Mouse (Mus musculus) megakaryocyte-erythroid progenitor cell, adult 5-6 weeks (primary cell): ENCODE measurements around the gene Tcte1. TPM values are rescaled to one million over a fixed set of nuclear protein-coding genes. Genes with fewer than 3 reads are reported as not detected.

Source experiments
- ATAC-seq: replicated peaks from 2 replicates; pipeline ENCODE4 v1.8.0; 2016; ENCODE audit warnings: mild to moderate bottlenecking, inconsistent platforms; ENCODE audit not compliant: severe bottlenecking, poor library complexity, low FRiP score, low TSS enrichment
- total RNA-seq, 2 experiments: library from RNA; stranded (forward) in 1 of 2; stranded (reverse) in 1 of 2; fragments of 200-1000, 215-1000 nt in 1 of 2; fragments of >200 nt in 1 of 2; fragmentation: Nextera tagmentation in 1 of 2; gene quantifications; 2 replicates each; pipeline ENCODE4 v1.2.3; 2014 to 2017

The Tcte1 gene
- total RNA-seq, 2 experiments from 2014 or later: not detected

GRCm38 (mm10) chr17:45510871-45511270, 12.4 kb upstream of the Tcte1 start:
- ATAC-seq: no peak

- ATAC-seq: no peak
These were observed 11.5 kb upstream of the Tcte1 start for GRCm38 (mm10) chr17:45511757-45512156.

GRCm38 (mm10) chr17:45515204-45515726, 8.0 kb upstream of the Tcte1 start:
- no peak for ATAC-seq

GRCm38 (mm10) chr17:45515806-45516205, 7.4 kb upstream of the Tcte1 start:
- ATAC-seq: no peak

GRCm38 (mm10) chr17:45516488-45516887, 6.7 kb upstream of the Tcte1 start:
- peak; percentile 76 for ATAC-seq

GRCm38 (mm10) chr17:45517135-45517534, 6.1 kb upstream of the Tcte1 start:
- ATAC-seq: no peak

- no peak for ATAC-seq
These were observed 5.6 kb upstream of the Tcte1 start for GRCm38 (mm10) chr17:45517549-45518215.

GRCm38 (mm10) chr17:45518766-45519475, 4.3 kb upstream of the Tcte1 start:
- no peak for ATAC-seq

- ATAC-seq: no peak
These were observed 3.1 kb upstream of the Tcte1 start for GRCm38 (mm10) chr17:45520136-45520535.

- ATAC-seq: no peak
These were observed 1.7 kb downstream of the Tcte1 start for GRCm38 (mm10) chr17:45524961-45525360.

- no peak for ATAC-seq
These were observed 3.3 kb downstream of the Tcte1 start for GRCm38 (mm10) chr17:45526571-45526970.

GRCm38 (mm10) chr17:45530346-45530782, 7.1 kb downstream of the Tcte1 start:
- ATAC-seq: no peak

GRCm38 (mm10) chr17:45532896-45533295, 9.7 kb downstream of the Tcte1 start:
- no peak for ATAC-seq

GRCm38 (mm10) chr17:45536264-45536663, 13.0 kb downstream of the Tcte1 start:
- ATAC-seq: peak; percentile 65

- no peak for ATAC-seq
These were observed 15.2 kb downstream of the Tcte1 start for GRCm38 (mm10) chr17:45538394-45538793.

GRCm38 (mm10) chr17:45539664-45540063, 16.4 kb downstream of the Tcte1 start:
- no peak for ATAC-seq

GRCm38 (mm10) chr17:45542129-45542528, 18.9 kb downstream of the Tcte1 start:
- ATAC-seq: no peak

- no peak for ATAC-seq
These were observed 19.5 kb downstream of the Tcte1 start for GRCm38 (mm10) chr17:45542705-45543104.

- no peak for ATAC-seq
These were observed 19.9 kb downstream of the Tcte1 start for GRCm38 (mm10) chr17:45543115-45543514.

- no peak for ATAC-seq
These were observed 21.0 kb downstream of the Tcte1 start for GRCm38 (mm10) chr17:45544001-45544872.
